Mouse (Mus musculus) midbrain, embryonic 15.5 days (tissue): ENCODE measurements around the gene Cnnm2. TPM values are rescaled to one million over a fixed set of nuclear protein-coding genes. Genes with fewer than 3 reads are reported as not detected.

Source experiments
- ATAC-seq: fragments of 200-750 bp; cut with Nextera tagmentation; replicated peaks from 2 replicates; pipeline ENCODE4 v1.8.0; 2017; ENCODE audit warnings: moderate TSS enrichment
- H3K27ac ChIP-seq: fragments of 300-500 bp; sonication (generic); 2 replicates; pipeline ENCODE4 v1.5.1; 2015; ENCODE audit warnings: mild to moderate bottlenecking, inconsistent platforms
- H3K27me3 ChIP-seq: fragments of 300-500 bp; sonication (generic); replicated peaks from 2 replicates; pipeline ENCODE4 v1.6.1; 2015; ENCODE audit warnings: inconsistent platforms
- H3K36me3 ChIP-seq: fragments of 300-500 bp; sonication (generic); replicated peaks from 2 replicates; pipeline ENCODE4 v1.6.1; 2015; ENCODE audit warnings: inconsistent platforms
- H3K4me1 ChIP-seq: fragments of 300-500 bp; sonication (generic); 2 replicates; pipeline ENCODE4 v1.6.1; 2015; ENCODE audit warnings: inconsistent platforms
- H3K4me2 ChIP-seq: fragments of 300-500 bp; sonication (generic); 2 replicates; pipeline ENCODE4 v1.6.1; 2015; ENCODE audit warnings: inconsistent platforms, mild to moderate bottlenecking, moderate library complexity
- H3K4me3 ChIP-seq: fragments of 300-500 bp; sonication (generic); 2 replicates; pipeline ENCODE4 v1.5.1; 2015; ENCODE audit warnings: mild to moderate bottlenecking, inconsistent platforms
- H3K9ac ChIP-seq: fragments of 300-500 bp; sonication (generic); 2 replicates; pipeline ENCODE4 v1.6.1; 2015; ENCODE audit warnings: mild to moderate bottlenecking, inconsistent platforms
- H3K9me3 ChIP-seq: fragments of 300-500 bp; sonication (generic); 2 replicates; pipeline ENCODE4 v1.6.1; 2016; ENCODE audit warnings: inconsistent platforms
- WGBS: fragments of 180-500 bp; shearing (Covaris S2); methylation state at CpG from one replicate; pipeline ENCODE4 v1.1.7; 2015; ENCODE audit warnings: mixed read lengths; 5-methylcytosine and 5-hydroxymethylcytosine counted together
- polyA plus RNA-seq: library from polyadenylated mRNA; unstranded; fragments of >200 nt; fragmentation: Nextera tagmentation; extraction: Ambion mirVana; gene quantifications from 2 replicates; pipeline ENCODE4 v1.2.1, GENCODE M21; 2015

Cnnm2 gene
- polyA plus RNA-seq, 1 experiment from 2014 or later, result 7.8 TPM

DNA sequence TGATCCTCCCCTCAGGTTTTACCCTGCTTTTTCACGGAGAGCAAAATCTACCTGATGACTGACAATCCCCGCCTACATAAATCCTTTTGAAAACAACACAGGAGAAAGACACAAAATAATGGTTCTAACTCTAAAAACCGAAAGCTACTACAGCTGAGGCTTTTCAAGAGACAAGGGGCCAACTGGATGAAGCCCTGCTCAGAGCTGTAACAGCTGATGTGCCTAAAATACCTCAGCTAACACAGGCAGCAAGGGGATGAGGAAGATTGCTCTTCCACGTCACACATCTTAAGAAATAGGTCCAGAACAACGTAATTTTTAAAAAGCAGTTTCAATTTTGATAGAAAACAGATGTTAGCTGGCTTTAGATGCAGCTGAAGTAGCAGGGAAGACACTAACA lies 165.6 kb downstream of the Cnnm2 start:
- H3K4me3 ChIP-seq, result no peak overlapping the region
- no peaks in the 10 kb centered on the region for H3K36me3 ChIP-seq
- H3K27ac ChIP-seq, result 0 out of 2 replicates have a peak overlapping the region, but pooled peaks have one; percentile 11
- H3K4me1 ChIP-seq, result peaks cover 9% of the 10 kb centered on the region; the same call in 1 of the 2 replicates
- WGBS, result 58% methylated on average over 5 of the region's 5 CpGs
- no peaks in the 10 kb centered on the region for H3K9me3 ChIP-seq
- H3K9ac ChIP-seq, result no peak overlapping the region
- no peaks in the 10 kb centered on the region for H3K27me3 ChIP-seq
- no peak overlapping the region for H3K4me2 ChIP-seq
- no peak for ATAC-seq

DNA sequence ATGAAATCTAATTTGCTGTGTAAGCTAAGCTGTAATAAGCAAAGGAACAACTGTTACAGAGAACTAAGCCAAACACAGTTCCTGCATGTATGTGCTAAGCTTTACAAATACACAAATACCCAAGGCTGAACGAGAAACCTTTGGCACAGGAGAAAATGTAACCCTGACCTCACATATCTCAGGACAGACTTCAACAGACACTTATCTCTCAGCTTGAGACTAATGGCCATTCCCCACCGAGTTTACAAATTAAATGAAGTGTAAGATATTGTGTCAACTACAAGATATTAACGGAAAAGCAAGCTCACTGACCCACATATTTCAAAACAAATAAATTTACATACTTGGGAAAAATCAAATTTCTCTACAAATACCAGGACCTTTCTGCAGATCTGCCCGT lies 166.7 kb downstream of the Cnnm2 start:
- no peak overlapping the region for H3K27ac ChIP-seq
- no peak overlapping the region for H3K4me2 ChIP-seq
- H3K9me3 ChIP-seq, result no peaks in the 10 kb centered on the region
- no peak for ATAC-seq
- 78% methylated on average over 4 of the region's 4 CpGs for WGBS
- no peaks in the 10 kb centered on the region for H3K36me3 ChIP-seq
- H3K4me3 ChIP-seq, result no peak overlapping the region
- H3K9ac ChIP-seq, result no peak overlapping the region
- H3K27me3 ChIP-seq, result no peaks in the 10 kb centered on the region
- H3K4me1 ChIP-seq, result peaks cover 9% of the 10 kb centered on the region; the same call in 1 of the 2 replicates

DNA sequence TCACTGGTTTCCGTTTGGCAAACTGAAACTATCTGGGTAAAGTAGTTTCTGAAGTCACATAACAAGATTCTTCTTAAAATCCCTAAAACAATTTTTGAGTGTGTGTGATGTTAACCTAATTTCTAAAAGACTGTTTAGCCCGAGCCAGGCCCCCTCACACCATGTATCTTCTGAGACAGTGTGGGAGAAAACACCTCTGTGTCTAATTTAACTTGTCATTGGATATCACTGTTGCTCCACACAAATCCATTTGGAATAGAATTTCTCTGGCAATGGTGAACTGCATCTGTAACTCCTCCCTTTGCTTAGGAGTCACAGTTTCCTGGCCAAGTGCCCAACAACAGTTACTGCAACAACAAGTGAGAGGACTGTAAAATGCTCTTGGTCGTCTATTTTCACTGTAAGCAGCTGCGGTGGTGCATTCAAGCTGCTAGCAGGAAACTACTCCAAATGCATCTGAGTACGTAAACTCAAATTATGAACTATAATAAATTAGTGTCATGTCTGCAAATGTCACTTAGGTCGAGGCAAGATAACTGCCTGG lies 167.7 kb downstream of the Cnnm2 start:
- Histone ChIP-seq H3K4me1 (peaks cover 9% of the 10 kb centered on the region; the same call in 1 of the 2 replicates), H3K27ac (no peak overlapping the region), H3K9ac (no peak overlapping the region), H3K4me3 (no peak overlapping the region), H3K36me3 (no peaks in the 10 kb centered on the region), H3K9me3 (no peaks in the 10 kb centered on the region), H3K4me2 (no peak overlapping the region), H3K27me3 (no peaks in the 10 kb centered on the region)
- whole genome bisulfite sequencing, result 71% methylated on average over 6 of the region's 6 CpGs
- no peak for ATAC-seq

Other genes starting within 250 kb of the Cnnm2 start
- gene Arl3, start 188.4 kb upstream of the Cnnm2 start, polyA plus RNA-seq, result 209 and 210 TPM in 2 replicates
- gene Sfxn2, start 188.2 kb upstream of the Cnnm2 start, polyA plus RNA-seq, result 10.5 and 11.7 TPM in 2 replicates
- gene Wbp1l, start 162.5 kb upstream of the Cnnm2 start, polyA plus RNA-seq, result 41.1 and 42.6 TPM in 2 replicates
- gene Cyp17a1, start 88.4 kb upstream of the Cnnm2 start, polyA plus RNA-seq, result not detected in 2 replicates
- 22.4 and 24.1 TPM in 2 replicates for gene Borcs7, start 71.7 kb upstream of the Cnnm2 start, polyA plus RNA-seq
- gene As3mt, start 54.1 kb upstream of the Cnnm2 start, polyA plus RNA-seq, result 33.9 and 38.2 TPM in 2 replicates